Mouse (Mus musculus) ES-CJ7 (cell line): ENCODE measurements at regions not wholly inside any gene's neighbourhood (a gene's known extent, or its start where the extent isn't known, plus 50 kb on each side); places are given as distances from the start of the nearest gene placed in this dataset.
"Not testable (repeated sequence)": the region's sequence is repeated elsewhere in the genome, so short reads cannot be mapped to it uniquely, and the experiment has no call there.

Experiments used
- DNase-seq: peaks from one replicate; pipeline ENCODE4 v3.0.0; 2011; ENCODE audit warnings: low read depth, low spot score

DNA sequence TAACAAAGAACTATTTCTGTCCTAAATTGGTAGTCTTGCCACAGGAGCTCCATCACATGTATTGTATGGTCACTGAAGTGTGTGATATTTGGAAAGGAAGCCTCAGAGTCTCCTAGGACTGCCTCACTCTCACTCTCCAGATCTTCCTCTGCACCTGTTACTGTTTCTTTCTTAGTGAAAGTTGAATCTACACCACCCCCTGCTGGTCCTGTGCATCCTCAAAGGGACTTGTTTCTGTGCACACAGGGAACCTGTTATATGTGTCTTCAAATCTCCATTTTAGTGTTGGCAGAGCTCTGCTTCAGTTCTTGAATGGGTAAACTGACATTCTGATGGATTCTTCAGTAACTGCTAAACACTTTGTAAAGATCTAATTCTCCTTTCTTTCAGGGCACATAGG, 276.3 kb upstream of the Zfp386 start:
- DNase-seq: not testable (repeated sequence)

DNA sequence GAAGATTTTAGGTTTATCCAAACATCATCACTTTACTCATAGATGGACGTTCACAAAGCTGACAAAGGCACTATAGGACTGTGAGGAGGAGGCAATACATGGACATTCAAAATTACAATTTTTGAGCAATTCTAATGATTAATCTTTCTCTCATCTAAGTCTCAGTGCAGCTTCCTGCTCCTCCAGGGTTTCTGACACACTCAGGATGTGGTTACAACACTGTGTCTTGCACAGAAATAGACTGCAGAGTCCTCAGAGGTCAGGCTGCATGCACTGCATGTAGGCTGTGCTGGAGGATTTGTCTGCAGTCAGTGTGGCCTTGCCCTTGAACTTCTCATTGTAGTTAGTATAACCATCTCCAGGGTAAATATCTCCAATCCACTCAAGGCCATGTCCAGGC, 257.2 kb upstream of the Zfp386 start:
- DNase-seq: not testable (repeated sequence)

DNA sequence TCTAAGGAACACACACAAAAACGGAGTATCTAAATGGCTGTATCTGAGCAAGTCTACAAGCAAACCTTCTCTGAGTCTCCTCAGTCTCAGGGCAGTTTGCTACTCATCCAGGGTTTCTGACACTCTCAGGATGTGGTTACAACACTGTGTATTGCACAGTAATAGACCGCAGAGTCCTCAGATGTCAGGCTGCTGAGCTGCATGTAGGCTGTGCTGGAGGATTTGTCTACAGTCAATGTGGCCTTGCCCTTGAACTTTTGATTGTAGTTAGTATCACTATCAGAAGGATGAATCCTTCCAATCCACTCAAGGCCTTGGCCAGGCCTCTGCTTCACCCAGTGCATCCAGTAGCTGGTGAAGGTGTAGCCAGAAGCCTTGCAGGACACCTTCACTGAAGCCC, 245.0 kb upstream of the Zfp386 start:
- not testable (repeated sequence) for DNase-seq

DNA sequence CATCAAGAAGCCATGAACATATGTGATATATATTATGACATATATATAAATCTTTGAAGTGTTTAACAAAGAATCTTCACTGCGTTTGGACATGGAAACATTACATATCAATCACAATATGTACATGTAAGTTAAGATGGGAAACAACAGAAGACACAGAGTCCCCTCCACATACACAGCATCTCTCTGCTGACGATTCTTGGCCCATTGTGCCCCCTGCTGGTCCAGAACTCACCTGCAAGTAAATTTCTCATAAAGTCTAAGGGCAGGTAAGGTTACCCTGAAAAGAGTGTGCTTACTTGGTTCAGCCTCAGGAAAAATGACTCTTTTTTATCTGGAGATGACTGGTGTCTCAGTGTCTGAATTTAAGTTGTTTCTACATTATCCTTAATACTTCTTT, 243.8 kb upstream of the Zfp386 start:
- not testable (repeated sequence) for DNase-seq

DNA sequence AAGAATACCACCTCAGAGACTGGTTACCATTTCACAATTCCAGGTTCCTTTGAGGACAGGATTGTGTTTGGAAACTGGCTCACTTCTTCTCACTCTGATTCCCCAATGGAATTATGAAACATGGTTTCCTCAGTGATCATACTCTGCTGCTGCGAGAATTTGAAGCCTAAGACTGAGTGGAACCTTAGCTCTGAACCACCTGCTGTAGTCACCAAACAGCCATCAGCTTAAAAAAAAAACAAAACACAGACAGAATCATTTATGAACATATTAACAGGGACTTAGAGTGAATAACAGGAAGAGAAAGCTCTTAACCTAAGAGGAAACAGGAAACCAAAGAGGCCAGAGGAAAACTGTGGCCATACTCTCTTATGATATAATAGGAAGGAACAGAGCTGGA, 239.5 kb upstream of the Zfp386 start:
- DNase-seq: no peak
